Mouse (Mus musculus): Measurements from ENCODE around the gene Rela. TPM values are rescaled to one million over a fixed set of nuclear protein-coding genes. Genes with fewer than 3 reads are reported as not detected.

Rela gene
- polyA plus RNA-seq, 1 experiment from 2014 or later = 37.0 TPM

GRCm38 (mm10) chr19:5625311-5625710, 12.0 kb upstream of the Rela start:
- WGBS = 91% methylated on average over 8 of the region's 8 CpGs

GRCm38 (mm10) chr19:5629907-5630306, 7.4 kb upstream of the Rela start:
- H3K36me3 ChIP-seq (ENCODE audit: control insufficient read depth, insufficient read depth) = no peaks in the 10 kb centered on the region
- H3K4me1 ChIP-seq (replicated peaks; ENCODE audit: control insufficient read depth, insufficient read depth, low read length) = no peaks in the 10 kb centered on the region
- H3K4me3 ChIP-seq (replicated peaks; ENCODE audit: low read length) = no peak overlapping the region
- no peaks in the 10 kb centered on the region for H3K27me3 ChIP-seq (replicated peaks; ENCODE audit: control insufficient read depth, insufficient read depth, low read length)
- no peaks in the 10 kb centered on the region for H3K9me3 ChIP-seq (ENCODE audit: control insufficient read depth, low read length)
- ATAC-seq = no peak
- H3K4me2 ChIP-seq (ENCODE audit: low read length) = no peak overlapping the region
- no peak overlapping the region for H3K9ac ChIP-seq (replicated peaks; ENCODE audit: low read depth, low read length)
- no peak overlapping the region for H3K27ac ChIP-seq (ENCODE audit: low read length)

More at GRCm38 (mm10) chr19:5625311-5625710, 12.0 kb upstream of the Rela start:
- no peak for ATAC-seq
- H3K9ac ChIP-seq (replicated peaks; ENCODE audit: low read depth, low read length) = no peak overlapping the region
- no peak overlapping the region for H3K27ac ChIP-seq (ENCODE audit: low read length)
- H3K9me3 ChIP-seq (ENCODE audit: control insufficient read depth, low read length) = no peaks in the 10 kb centered on the region
- no peaks in the 10 kb centered on the region for H3K36me3 ChIP-seq (ENCODE audit: control insufficient read depth, insufficient read depth)
- H3K4me1 ChIP-seq (replicated peaks; ENCODE audit: control insufficient read depth, insufficient read depth, low read length) = no peaks in the 10 kb centered on the region
- H3K4me3 ChIP-seq (replicated peaks; ENCODE audit: low read length) = no peak overlapping the region
- H3K4me2 ChIP-seq (ENCODE audit: low read length) = no peak overlapping the region
- H3K27me3 ChIP-seq (replicated peaks; ENCODE audit: control insufficient read depth, insufficient read depth, low read length) = no peaks in the 10 kb centered on the region

GRCm38 (mm10) chr19:5632120-5632519, 5.2 kb upstream of the Rela start:
- H3K36me3 ChIP-seq (ENCODE audit: control insufficient read depth, insufficient read depth) = no peaks in the 10 kb centered on the region
- no peak for ATAC-seq
- H3K4me1 ChIP-seq (replicated peaks; ENCODE audit: control insufficient read depth, insufficient read depth, low read length) = peaks cover 5% of the 10 kb centered on the region
- H3K4me2 ChIP-seq (ENCODE audit: low read length) = no peak overlapping the region
- H3K4me3 ChIP-seq (replicated peaks; ENCODE audit: low read length) = no peak overlapping the region
- no peaks in the 10 kb centered on the region for H3K27me3 ChIP-seq (replicated peaks; ENCODE audit: control insufficient read depth, insufficient read depth, low read length)
- WGBS = 78% methylated on average over 9 of the region's 9 CpGs
- H3K27ac ChIP-seq (ENCODE audit: low read length) = no peak overlapping the region
- H3K9ac ChIP-seq (replicated peaks; ENCODE audit: low read depth, low read length) = no peak overlapping the region
- no peaks in the 10 kb centered on the region for H3K9me3 ChIP-seq (ENCODE audit: control insufficient read depth, low read length)

- Histone ChIP-seq H3K36me3 (ENCODE audit: control insufficient read depth, insufficient read depth) (no peaks in the 10 kb centered on the region), H3K4me1 (replicated peaks; ENCODE audit: control insufficient read depth, insufficient read depth, low read length) (peaks cover 17% of the 10 kb centered on the region), H3K9ac (replicated peaks; ENCODE audit: low read depth, low read length) (no peak overlapping the region), H3K4me3 (replicated peaks; ENCODE audit: low read length) (no peak overlapping the region), H3K27ac (ENCODE audit: low read length) (no peak overlapping the region), H3K9me3 (ENCODE audit: control insufficient read depth, low read length) (no peaks in the 10 kb centered on the region), H3K4me2 (ENCODE audit: low read length) (no peak overlapping the region), H3K27me3 (replicated peaks; ENCODE audit: control insufficient read depth, insufficient read depth, low read length) (no peaks in the 10 kb centered on the region)
- WGBS = 84% methylated on average over 7 of the region's 7 CpGs
- ATAC-seq = no peak
Measured at GRCm38 (mm10) chr19:5636036-5636570, 1.2 kb upstream of the Rela start.

- peak overlapping the region; percentile 70 for H3K27ac ChIP-seq (ENCODE audit: low read length)
- ATAC-seq = no peak
- H3K9me3 ChIP-seq (ENCODE audit: control insufficient read depth, low read length) = no peaks in the 10 kb centered on the region
- H3K4me2 ChIP-seq (ENCODE audit: low read length) = peak overlapping the region; percentile 61
- H3K4me1 ChIP-seq (replicated peaks; ENCODE audit: control insufficient read depth, insufficient read depth, low read length) = peaks cover 17% of the 10 kb centered on the region
- 34% methylated on average over 12 of the region's 12 CpGs for WGBS
- H3K27me3 ChIP-seq (replicated peaks; ENCODE audit: control insufficient read depth, insufficient read depth, low read length) = no peaks in the 10 kb centered on the region
- H3K4me3 ChIP-seq (replicated peaks; ENCODE audit: low read length) = peak overlapping the region; percentile 77
- H3K36me3 ChIP-seq (ENCODE audit: control insufficient read depth, insufficient read depth) = peaks cover 3% of the 10 kb centered on the region
- peak overlapping the region; percentile 94 for H3K9ac ChIP-seq (replicated peaks; ENCODE audit: low read depth, low read length)
Measured at GRCm38 (mm10) chr19:5636571-5637041, 677 bp upstream of the Rela start.

- Histone ChIP-seq H3K27ac (ENCODE audit: low read length) (no peak overlapping the region), H3K9me3 (ENCODE audit: control insufficient read depth, low read length) (no peaks in the 10 kb centered on the region), H3K9ac (replicated peaks; ENCODE audit: low read depth, low read length) (peak overlapping the region; percentile 94), H3K36me3 (ENCODE audit: control insufficient read depth, insufficient read depth) (peaks cover 17% of the 10 kb centered on the region), H3K4me3 (replicated peaks; ENCODE audit: low read length) (peak overlapping the region; percentile 77), H3K4me2 (ENCODE audit: low read length) (peak overlapping the region; percentile 61), H3K4me1 (replicated peaks; ENCODE audit: control insufficient read depth, insufficient read depth, low read length) (peaks cover 17% of the 10 kb centered on the region), H3K27me3 (replicated peaks; ENCODE audit: control insufficient read depth, insufficient read depth, low read length) (no peaks in the 10 kb centered on the region)
- WGBS = 89% methylated on average over 18 of the region's 18 CpGs
- no peak for ATAC-seq
Measured at GRCm38 (mm10) chr19:5638416-5639005, 1.2 kb downstream of the Rela start.

- no peaks in the 10 kb centered on the region for H3K27me3 ChIP-seq (replicated peaks; ENCODE audit: control insufficient read depth, insufficient read depth, low read length)
Measured at GRCm38 (mm10) chr19:5640339-5640738, 3.1 kb downstream of the Rela start.

GRCm38 (mm10) chr19:5641021-5641420, 3.7 kb downstream of the Rela start:
- WGBS = 92% methylated on average over 17 of the region's 17 CpGs
- Histone ChIP-seq H3K9me3 (ENCODE audit: control insufficient read depth, low read length) (no peaks in the 10 kb centered on the region), H3K27ac (ENCODE audit: low read length) (no peak overlapping the region), H3K4me2 (ENCODE audit: low read length) (no peak overlapping the region), H3K4me3 (replicated peaks; ENCODE audit: low read length) (no peak overlapping the region), H3K4me1 (replicated peaks; ENCODE audit: control insufficient read depth, insufficient read depth, low read length) (peaks cover 17% of the 10 kb centered on the region), H3K27me3 (replicated peaks; ENCODE audit: control insufficient read depth, insufficient read depth, low read length) (no peaks in the 10 kb centered on the region), H3K36me3 (ENCODE audit: control insufficient read depth, insufficient read depth) (peaks cover 29% of the 10 kb centered on the region), H3K9ac (replicated peaks; ENCODE audit: low read depth, low read length) (no peak overlapping the region)
- ATAC-seq = no peak

More at GRCm38 (mm10) chr19:5640339-5640738, 3.1 kb downstream of the Rela start:
- no peaks in the 10 kb centered on the region for H3K9me3 ChIP-seq (ENCODE audit: control insufficient read depth, low read length)
- ATAC-seq = no peak
- no peak overlapping the region for H3K27ac ChIP-seq (ENCODE audit: low read length)
- WGBS = 82% methylated on average over 9 of the region's 9 CpGs
- H3K9ac ChIP-seq (replicated peaks; ENCODE audit: low read depth, low read length) = no peak overlapping the region
- no peak overlapping the region for H3K4me2 ChIP-seq (ENCODE audit: low read length)
- H3K4me1 ChIP-seq (replicated peaks; ENCODE audit: control insufficient read depth, insufficient read depth, low read length) = peaks cover 17% of the 10 kb centered on the region
- H3K4me3 ChIP-seq (replicated peaks; ENCODE audit: low read length) = no peak overlapping the region
- H3K36me3 ChIP-seq (ENCODE audit: control insufficient read depth, insufficient read depth) = peaks cover 22% of the 10 kb centered on the region

GRCm38 (mm10) chr19:5641641-5642040, 4.4 kb downstream of the Rela start:
- no peak overlapping the region for H3K4me3 ChIP-seq (replicated peaks; ENCODE audit: low read length)
- no peaks in the 10 kb centered on the region for H3K27me3 ChIP-seq (replicated peaks; ENCODE audit: control insufficient read depth, insufficient read depth, low read length)
- H3K4me1 ChIP-seq (replicated peaks; ENCODE audit: control insufficient read depth, insufficient read depth, low read length) = peaks cover 14% of the 10 kb centered on the region
- ATAC-seq = no peak
- no peaks in the 10 kb centered on the region for H3K9me3 ChIP-seq (ENCODE audit: control insufficient read depth, low read length)
- peaks cover 29% of the 10 kb centered on the region for H3K36me3 ChIP-seq (ENCODE audit: control insufficient read depth, insufficient read depth)
- no peak overlapping the region for H3K27ac ChIP-seq (ENCODE audit: low read length)
- WGBS = 92% methylated on average over 8 of the region's 8 CpGs
- no peak overlapping the region for H3K9ac ChIP-seq (replicated peaks; ENCODE audit: low read depth, low read length)
- H3K4me2 ChIP-seq (ENCODE audit: low read length) = no peak overlapping the region

All from forebrain, embryonic 16.5 days (tissue).